In the genomic region with DNA sequence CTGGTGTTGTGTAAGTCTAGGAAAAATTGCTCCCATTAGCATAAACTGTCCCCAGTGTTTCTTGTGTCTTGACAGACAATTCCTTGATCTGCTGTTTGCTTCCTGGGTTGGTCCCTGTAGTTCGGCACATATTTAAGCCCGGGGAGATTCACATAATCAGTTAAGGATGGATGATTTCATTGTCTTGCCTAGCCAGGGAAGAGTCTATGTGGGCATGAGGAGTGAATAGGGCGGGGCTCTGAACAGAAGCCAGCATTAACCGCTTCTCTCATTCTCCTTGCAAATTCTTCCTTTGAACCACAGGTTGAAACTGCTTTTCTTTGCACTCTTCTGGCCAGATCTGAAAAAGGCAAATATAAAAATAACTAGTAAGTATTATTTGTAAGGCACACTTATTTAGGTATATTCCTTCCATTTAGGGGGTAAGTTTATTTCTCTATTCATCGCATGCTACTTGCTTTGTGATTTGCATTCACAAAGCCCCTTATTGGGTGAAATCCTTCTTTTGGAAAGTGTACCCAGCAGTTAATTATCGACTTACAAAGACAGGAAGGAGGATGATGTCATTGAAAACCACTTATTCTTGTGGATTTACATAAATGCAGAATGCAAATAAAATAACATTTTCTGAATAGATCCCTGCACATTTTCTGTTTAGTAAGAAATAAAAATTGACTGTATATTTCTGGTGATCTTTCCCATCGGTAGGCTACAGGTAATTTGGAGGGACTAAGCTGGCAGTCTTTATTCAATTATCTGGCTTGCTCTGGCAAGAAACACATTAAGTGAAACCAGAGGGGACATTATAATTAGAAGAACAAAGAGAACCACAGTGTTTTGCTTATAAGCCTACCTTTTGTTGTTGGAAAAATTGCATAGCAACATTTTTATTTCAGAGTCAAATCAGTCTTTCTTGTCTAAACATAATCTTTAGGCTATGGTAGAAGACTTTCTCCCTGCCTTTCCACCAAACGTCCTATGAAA, we compare ENCODE assay signal across 17 mouse cellular contexts. TPM values are rescaled to one million over a fixed set of nuclear protein-coding genes. Genes with fewer than 3 reads are reported as not detected.
A peak's percentile ranks its signal among the peaks of the same experiment; 100 is the strongest.
DNase-seq lines count a peak whose midpoint lies in the region; ATAC-seq and TF ChIP-seq lines count a peak whose summit lies in the region.
"Had no signal": no experiment of that assay in that cellular context is flagged by ENCODE, and none has a peak within 500 bp of the region (broad histone marks: within the 10 kb centered on the region; RNA-seq: fewer than 3 reads in every experiment).

No protein-coding gene starts in this region.

- H3K36me3 ChIP-seq in neural tube, embryonic 11.5 days (ENCODE audit: control insufficient read depth, insufficient read depth, low read length), result no peaks in the 10 kb centered on the region
- no peaks in the 10 kb centered on the region for H3K36me3 ChIP-seq in hindbrain, embryonic 12.5 days
- no peaks in the 10 kb centered on the region for H3K36me3 ChIP-seq in midbrain, embryonic 14.5 days (ENCODE audit: control insufficient read depth, insufficient read depth, low read length)
- no peaks in the 10 kb centered on the region for H3K36me3 ChIP-seq in thymus, adult 2 months (ENCODE audit: control insufficient read depth, insufficient read depth, low read length)
- H3K36me3 ChIP-seq in intestine, embryonic 15.5 days, result no peaks in the 10 kb centered on the region
- H3K36me3 ChIP-seq: heart, embryonic 15.5 days; kidney, embryonic 15.5 days; limb, embryonic 15.5 days had no signal

- no peak for DNase-seq in neural tube, embryonic 11.5 days (ENCODE audit: low spot score)
- DNase-seq in neural tube, embryonic 10.5 days (ENCODE audit: extremely low spot score, low spot score), result no peak
- peak; percentile 36 for DNase-seq in midbrain, embryonic 14.5 days
- peak; percentile 71 for DNase-seq in retina, postnatal 1 day
- DNase-seq in thymus, adult 2 months, result no peak
- DNase-seq in thymus, postnatal 4 days, result no peak
- DNase-seq: B cell, adult 2 months; cerebellum, adult 9-10 months; heart, adult 11 months; lung, adult 18-20 months; right cerebral cortex, postnatal 4 days had no signal

- H3K9ac ChIP-seq in neural tube, embryonic 11.5 days (ENCODE audit: low read length), result no peak overlapping the region
- H3K9ac ChIP-seq in hindbrain, embryonic 12.5 days, result no peak overlapping the region
- H3K9ac ChIP-seq in midbrain, embryonic 14.5 days (replicated peaks; ENCODE audit: low read length), result no peak overlapping the region
- no peak overlapping the region for H3K9ac ChIP-seq in intestine, embryonic 15.5 days
- H3K9ac ChIP-seq: heart, embryonic 15.5 days; kidney, embryonic 15.5 days; limb, embryonic 15.5 days had no signal

- no peak overlapping the region for H3K4me2 ChIP-seq in neural tube, embryonic 11.5 days (ENCODE audit: low read depth)
- no peak overlapping the region for H3K4me2 ChIP-seq in hindbrain, embryonic 12.5 days (replicated peaks)
- H3K4me2 ChIP-seq in midbrain, embryonic 14.5 days (ENCODE audit: low read length), result no peak overlapping the region
- H3K4me2 ChIP-seq in intestine, embryonic 15.5 days (replicated peaks), result no peak overlapping the region
- H3K4me2 ChIP-seq: heart, embryonic 15.5 days; kidney, embryonic 15.5 days; limb, embryonic 15.5 days had no signal

- no peak overlapping the region for H3K4me3 ChIP-seq in neural tube, embryonic 11.5 days (ENCODE audit: low read depth, low read length)
- H3K4me3 ChIP-seq in hindbrain, embryonic 12.5 days, result no peak overlapping the region
- H3K4me3 ChIP-seq in midbrain, embryonic 14.5 days (replicated peaks; ENCODE audit: low read depth, low read length), result no peak overlapping the region
- no peak overlapping the region for H3K4me3 ChIP-seq in thymus, adult 2 months (ENCODE audit: control insufficient read depth, insufficient read depth, low read length)
- H3K4me3 ChIP-seq in intestine, embryonic 15.5 days (replicated peaks), result no peak overlapping the region
- H3K4me3 ChIP-seq: heart, embryonic 15.5 days; kidney, embryonic 15.5 days; limb, embryonic 15.5 days had no signal

- no peak overlapping the region for H3K27ac ChIP-seq in neural tube, embryonic 11.5 days (ENCODE audit: low read depth, low read length)
- no peak overlapping the region for H3K27ac ChIP-seq in hindbrain, embryonic 12.5 days
- no peak overlapping the region for H3K27ac ChIP-seq in midbrain, embryonic 14.5 days (replicated peaks; ENCODE audit: low read depth, low read length)
- no peak overlapping the region for H3K27ac ChIP-seq in thymus, adult 2 months (ENCODE audit: control insufficient read depth, insufficient read depth, low read length)
- no peak overlapping the region for H3K27ac ChIP-seq in intestine, embryonic 15.5 days
- H3K27ac ChIP-seq: heart, embryonic 15.5 days; kidney, embryonic 15.5 days; limb, embryonic 15.5 days; macrophage had no signal

- peak; percentile 67; the same call in 1 of the 2 replicates for ATAC-seq in neural tube, embryonic 11.5 days (ENCODE audit: insufficient read depth, low FRiP score, low TSS enrichment)
- peak; percentile 77 for ATAC-seq in hindbrain, embryonic 12.5 days (ENCODE audit: low FRiP score)
- ATAC-seq in midbrain, embryonic 14.5 days (ENCODE audit: low FRiP score, low TSS enrichment), result no peak; the same call in 1 of the 2 replicates
- no peak for ATAC-seq in intestine, embryonic 15.5 days

- TF ChIP-seq CTCF in thymus, adult 2 months (IDR thresholded peaks at IDR 0.05; ENCODE audit: borderline replicate concordance, control insufficient read depth, extremely low read depth, insufficient read depth, low read length, poor library complexity), result no peak

- no peaks in the 10 kb centered on the region for H3K4me1 ChIP-seq in neural tube, embryonic 11.5 days (ENCODE audit: control insufficient read depth, insufficient read depth, low read length)
- peaks cover 4% of the 10 kb centered on the region; the same call in 1 of the 2 replicates for H3K4me1 ChIP-seq in hindbrain, embryonic 12.5 days
- 0 out of 2 replicates have a peak, but pooled peaks cover 8% of the 10 kb centered on the region for H3K4me1 ChIP-seq in midbrain, embryonic 14.5 days (ENCODE audit: control insufficient read depth, insufficient read depth, low read length)
- H3K4me1 ChIP-seq in thymus, adult 2 months (replicated peaks; ENCODE audit: control insufficient read depth, insufficient read depth, low read length), result no peaks in the 10 kb centered on the region
- H3K4me1 ChIP-seq in intestine, embryonic 15.5 days (replicated peaks), result no peaks in the 10 kb centered on the region
- H3K4me1 ChIP-seq: heart, embryonic 15.5 days; kidney, embryonic 15.5 days; limb, embryonic 15.5 days had no signal

- no peak for TF ChIP-seq POLR2A in thymus, adult 2 months (IDR thresholded peaks at IDR 0.05; ENCODE audit: control insufficient read depth, extremely low read depth, insufficient read depth, low read length, poor library complexity)

- WGBS in neural tube, embryonic 11.5 days, result 67% methylated on average over 8 of the region's 8 CpGs
- 47% methylated on average over 8 of the region's 8 CpGs for WGBS in hindbrain, embryonic 12.5 days
- WGBS in midbrain, embryonic 14.5 days, result 34% methylated on average over 8 of the region's 8 CpGs
- WGBS in thymus, adult 2 months, result 76% methylated on average over 8 of the region's 8 CpGs
- 69% methylated on average over 8 of the region's 8 CpGs for WGBS in intestine, embryonic 15.5 days

- H3K27me3 ChIP-seq in neural tube, embryonic 11.5 days (ENCODE audit: control insufficient read depth, insufficient read depth, low read length), result no peaks in the 10 kb centered on the region
- H3K27me3 ChIP-seq in hindbrain, embryonic 12.5 days, result no peaks in the 10 kb centered on the region
- H3K27me3 ChIP-seq in midbrain, embryonic 14.5 days (ENCODE audit: control insufficient read depth, insufficient read depth, low read length), result no peaks in the 10 kb centered on the region
- H3K27me3 ChIP-seq in thymus, adult 2 months (ENCODE audit: control insufficient read depth, insufficient read depth, low read length), result no peaks in the 10 kb centered on the region
- H3K27me3 ChIP-seq in intestine, embryonic 15.5 days (replicated peaks), result no peaks in the 10 kb centered on the region
- H3K27me3 ChIP-seq: heart, embryonic 15.5 days; kidney, embryonic 15.5 days; limb, embryonic 15.5 days had no signal

- H3K9me3 ChIP-seq in neural tube, embryonic 11.5 days (ENCODE audit: control insufficient read depth, low read length), result no peaks in the 10 kb centered on the region
- H3K9me3 ChIP-seq in hindbrain, embryonic 12.5 days (replicated peaks), result no peaks in the 10 kb centered on the region
- H3K9me3 ChIP-seq in midbrain, embryonic 14.5 days (ENCODE audit: control insufficient read depth, low read length), result no peaks in the 10 kb centered on the region
- no peaks in the 10 kb centered on the region for H3K9me3 ChIP-seq in intestine, embryonic 15.5 days
- H3K9me3 ChIP-seq: heart, embryonic 15.5 days; kidney, embryonic 15.5 days; limb, embryonic 15.5 days had no signal

RNA-seq across cellular contexts. Expression of a gene that starts 25.4 kb away (rescaled TPM):
- polyA plus RNA-seq in neural tube, embryonic 11.5 days (2014; fragmentation: Nextera tagmentation; extraction: Ambion mirVana), result 225 and 235 TPM in 2 replicates
- polyA plus RNA-seq in hindbrain, embryonic 12.5 days (2016; fragmentation: Nextera tagmentation; extraction: Ambion mirVana), result 190 and 218 TPM in 2 replicates
- 146 and 164 TPM in 2 replicates for polyA plus RNA-seq in midbrain, embryonic 14.5 days (2014; fragmentation: Nextera tagmentation; extraction: Ambion mirVana)
- 21.7 and 26.5 TPM in 2 replicates for polyA plus RNA-seq in thymus, adult 2 months (2012; rRNA removed)
- polyA plus RNA-seq in intestine, embryonic 15.5 days (2015; fragmentation: Nextera tagmentation; extraction: Ambion mirVana), result 227 and 235 TPM in 2 replicates

Comparison
In these comparisons a context has a peak if more than half of its experiments do, and no peak if none do; other contexts are left out.
1. ATAC-seq: peak in neural tube, embryonic 11.5 days (single experiment) and hindbrain, embryonic 12.5 days (single experiment); none in midbrain, embryonic 14.5 days (single experiment) and intestine, embryonic 15.5 days (single experiment).
2. DNase-seq: peak in midbrain, embryonic 14.5 days (single experiment) and retina, postnatal 1 day (single experiment); none in neural tube, embryonic 11.5 days (single experiment), neural tube, embryonic 10.5 days (single experiment), thymus, adult 2 months (single experiment) and thymus, postnatal 4 days (single experiment).